Mouse (Mus musculus) retina, postnatal 7 days (tissue): ENCODE measurements around the gene Nt5c3b.

Experiments used
- DNase-seq: peaks from one replicate; pipeline ENCODE4 v3.0.0-alpha.2; 2012; ENCODE audit warnings: low read depth, low spot score

Gene Nt5c3b

DNA sequence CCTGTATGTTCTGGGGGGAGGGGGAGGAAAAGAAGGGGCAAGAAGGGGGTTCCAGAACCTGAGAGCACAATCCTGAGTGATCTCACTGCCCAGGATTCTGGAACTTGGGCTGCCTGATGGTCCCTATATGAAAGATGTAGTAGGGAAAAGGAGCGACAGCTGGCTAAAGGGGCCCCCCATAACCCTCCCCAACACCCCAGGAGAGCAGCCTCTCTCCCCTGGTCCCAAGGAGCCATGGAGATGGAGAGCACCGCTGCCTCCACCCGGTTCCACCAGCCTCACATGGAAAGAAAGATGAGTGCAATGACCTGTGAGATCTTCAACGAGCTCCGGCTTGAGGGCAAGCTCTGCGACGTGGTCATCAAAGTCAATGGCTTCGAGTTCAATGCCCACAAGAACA is at the start of gene Nt5c3b, which contains the start of gene Klhl10:
Gene Nt5c3b (minus strand): TSS at position 12 of the 400 bp plus-strand sequence.
Gene Klhl10 (plus strand): TSS at position 121 of the 400 bp plus-strand sequence.
- no peak for DNase-seq

DNA sequence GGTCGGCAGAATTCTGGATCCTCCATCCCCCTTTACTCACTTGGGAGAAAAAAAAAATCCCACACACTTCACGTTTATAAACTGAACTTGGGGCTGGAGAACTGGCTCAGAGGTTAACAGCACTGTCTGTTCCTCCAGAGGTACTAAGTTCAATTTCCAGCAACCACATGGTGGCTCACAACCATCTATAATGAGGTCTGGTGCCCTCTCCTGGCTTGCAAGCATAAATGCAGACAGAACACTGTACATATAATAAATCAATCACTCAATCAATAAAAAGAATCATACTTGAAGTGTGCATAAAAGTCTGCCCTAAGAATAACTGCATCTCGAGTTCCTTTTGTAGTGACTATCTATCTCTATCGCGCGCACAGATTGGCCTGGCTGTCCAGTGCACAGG is 49.3 kb upstream of the Nt5c3b start:
- no peak for DNase-seq

DNA sequence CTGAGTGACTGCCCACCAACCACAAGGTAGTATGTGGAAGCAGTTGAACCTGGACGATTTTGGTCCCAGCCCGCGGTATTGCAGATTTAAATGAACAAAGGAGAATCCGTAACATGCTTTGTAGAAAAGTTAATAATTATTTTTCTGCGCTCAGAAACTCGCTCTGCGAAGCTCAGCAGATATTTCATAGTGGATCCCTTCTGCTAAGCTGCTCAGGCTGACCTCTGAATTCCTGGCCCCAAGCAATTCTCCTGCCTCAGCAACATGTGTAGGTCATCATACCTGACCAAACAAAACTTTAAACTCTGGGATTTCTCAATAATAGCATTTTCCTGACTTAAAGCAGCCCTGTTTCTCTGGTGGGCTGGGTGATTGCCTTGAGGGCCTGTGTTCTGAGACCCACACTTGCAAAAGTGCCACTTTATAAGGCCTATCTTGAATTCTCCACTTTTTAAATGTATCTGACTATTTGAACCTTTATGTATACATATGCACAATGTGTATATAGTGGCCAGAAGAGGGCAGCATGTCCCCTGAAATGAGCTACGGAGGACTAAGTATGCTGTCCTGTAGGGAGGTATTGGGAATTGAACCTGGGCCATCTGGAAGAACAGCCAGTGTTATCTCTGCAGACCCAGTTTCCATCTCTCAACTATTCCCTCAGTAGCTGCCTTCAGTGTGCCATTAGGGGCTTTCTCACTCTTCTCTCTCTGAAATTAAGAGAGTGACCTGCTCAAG is 44.4 kb upstream of the Nt5c3b start:
- DNase-seq: no peak

DNA sequence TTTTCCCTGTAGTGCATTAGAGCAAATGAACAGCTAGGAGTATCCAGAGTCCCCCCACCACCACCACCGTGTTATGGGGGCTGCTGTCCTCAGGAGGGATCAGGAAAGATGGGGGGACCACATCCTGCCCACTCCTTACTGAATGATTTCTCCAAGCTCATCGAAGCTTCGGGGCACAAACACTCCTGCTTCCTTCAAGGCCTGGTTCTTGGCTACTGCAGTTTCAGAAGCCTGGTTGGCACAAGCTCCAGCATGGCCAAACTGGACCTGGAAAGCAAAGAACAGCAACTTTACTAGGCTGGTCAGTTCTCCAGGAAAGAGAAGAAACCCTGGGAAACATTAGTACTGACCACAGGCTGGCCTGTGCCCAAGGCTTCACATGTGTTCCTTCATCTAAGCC is 42.9 kb upstream of the Nt5c3b start:
- no peak for DNase-seq

DNA sequence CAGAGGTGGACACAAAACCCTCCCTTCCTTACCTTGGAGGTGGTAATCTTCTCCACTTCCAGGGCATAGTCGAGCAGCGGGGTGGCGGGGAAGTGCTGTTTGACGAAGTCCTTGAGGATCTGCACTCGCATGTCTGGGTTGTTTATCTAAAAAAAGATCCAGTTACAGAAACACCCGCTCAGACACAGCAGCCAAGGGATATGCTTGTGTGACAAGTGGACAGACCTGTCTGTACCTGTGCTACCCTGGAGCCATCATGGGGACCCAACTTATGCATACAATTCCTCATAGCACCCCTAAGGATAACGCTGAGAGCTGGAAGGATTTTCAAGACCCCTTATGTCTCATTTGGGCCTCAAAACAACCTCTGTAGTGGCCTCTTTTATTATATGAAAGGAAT is 37.5 kb upstream of the Nt5c3b start:
- DNase-seq: no peak

DNA sequence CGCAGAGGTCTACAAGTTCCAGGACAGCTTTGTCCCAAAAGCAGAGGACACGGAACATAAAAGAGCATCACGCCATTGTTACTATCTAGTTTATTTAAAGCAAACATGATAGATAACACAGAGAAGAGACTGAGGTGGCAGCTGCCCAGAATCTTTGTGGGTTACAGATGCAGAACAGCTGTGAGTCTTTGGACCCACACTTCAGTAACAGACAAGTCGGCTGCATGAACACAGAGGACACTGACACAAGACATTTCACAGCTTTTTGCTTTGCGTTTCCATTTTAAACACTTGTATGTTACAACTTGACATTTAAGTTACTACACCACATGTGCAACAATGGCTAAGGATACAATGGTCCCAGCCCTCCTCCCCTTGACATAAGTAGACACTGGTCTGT is 34.7 kb upstream of the Nt5c3b start:
- DNase-seq: no peak

DNA sequence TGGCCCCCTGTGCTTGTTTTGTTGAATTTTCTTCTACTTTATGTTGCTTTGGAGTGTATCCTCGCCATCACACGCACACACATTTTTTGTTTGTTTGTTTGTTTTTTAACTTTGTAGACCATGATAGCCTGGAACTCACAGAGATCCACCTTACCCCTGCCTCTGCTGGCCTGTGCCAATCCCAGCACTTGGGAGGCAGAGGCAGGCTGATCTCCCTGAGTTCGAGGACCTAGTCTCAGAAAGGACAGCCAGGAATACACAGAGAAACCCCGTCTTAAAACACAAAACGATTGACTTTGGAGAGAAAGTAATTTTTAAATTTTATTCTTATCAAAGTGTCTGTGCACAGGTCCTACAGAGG is 31.3 kb upstream of the Nt5c3b start:
- no peak for DNase-seq

DNA sequence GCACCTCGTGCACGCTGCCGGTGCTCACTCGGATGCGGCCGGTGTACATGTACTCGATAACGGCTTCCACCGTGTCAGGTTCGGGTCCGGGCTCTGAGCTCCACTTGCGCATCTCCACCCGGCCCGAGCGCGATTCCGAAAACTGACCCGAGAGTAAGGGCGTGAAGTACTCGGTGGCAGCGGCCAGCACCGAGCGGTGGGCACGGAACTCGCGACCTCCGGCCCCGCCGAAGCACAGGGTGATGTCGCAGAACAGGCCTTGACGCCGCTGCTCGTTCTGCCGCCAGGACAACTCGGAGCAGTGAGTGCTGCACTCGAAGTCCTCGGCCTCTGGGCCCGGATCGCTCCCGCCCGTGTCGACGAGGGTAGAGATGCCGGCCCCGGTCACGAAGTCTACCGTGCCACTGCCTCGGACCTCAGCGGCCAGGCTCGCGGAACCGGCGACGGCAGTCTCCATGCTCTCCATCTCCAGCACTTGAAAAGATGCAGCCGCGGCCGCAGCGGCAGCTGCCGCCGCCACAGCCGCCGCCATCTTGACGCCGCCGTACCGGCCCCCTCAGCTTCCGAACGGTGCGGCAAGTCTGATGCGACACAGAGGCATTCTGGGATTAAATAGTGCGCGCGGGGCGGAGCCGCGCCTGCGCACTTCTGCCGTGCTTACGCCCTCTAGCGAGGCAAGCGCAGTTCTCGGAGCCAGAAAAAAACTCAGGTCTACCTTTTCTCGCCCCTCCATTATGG is 30.8 kb upstream of the Nt5c3b start, which contains the start of gene Klhl11:
Gene Klhl11 (minus strand): TSS at position 545 of the 738 bp plus-strand sequence.
- peak; percentile 86 for DNase-seq

DNA sequence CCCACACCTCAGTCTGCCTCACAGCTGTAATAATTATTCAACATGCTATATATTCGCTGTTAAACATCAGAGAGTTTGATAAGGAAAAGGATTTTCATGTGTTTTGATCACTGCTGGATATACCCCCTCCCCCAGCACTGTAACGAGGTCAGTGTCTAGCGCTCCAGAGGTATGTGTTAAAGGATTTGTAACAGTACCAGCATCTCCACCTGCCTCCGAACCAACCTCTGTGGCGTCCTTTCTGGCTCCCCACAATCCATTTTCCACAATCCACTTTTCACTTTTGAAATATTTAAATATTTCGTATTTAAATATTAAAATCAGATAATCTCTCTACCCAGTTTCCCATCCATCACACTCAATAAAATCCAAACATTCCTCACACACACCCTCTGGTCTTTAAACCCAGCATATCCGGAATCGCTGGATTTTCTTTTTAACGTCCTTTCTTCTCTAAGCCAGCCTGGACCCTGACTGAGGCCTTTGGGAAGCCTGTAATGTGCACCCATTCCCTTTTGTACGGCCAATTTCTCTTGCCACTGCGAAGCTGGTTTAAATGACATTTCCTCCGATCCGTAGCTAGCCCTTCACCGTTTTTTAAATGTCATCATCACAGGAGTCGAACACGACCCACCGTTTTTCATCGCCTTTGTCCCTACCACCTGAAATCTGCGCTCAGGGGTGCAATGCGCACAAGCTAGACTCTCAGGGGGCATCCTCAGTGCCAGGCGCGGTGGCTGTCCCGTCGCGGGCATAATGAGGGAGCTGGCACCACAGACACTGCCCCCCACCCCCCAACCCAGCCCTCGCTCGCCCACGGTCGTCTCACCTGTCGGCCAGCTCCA is 30.0 kb upstream of the Nt5c3b start:
- DNase-seq: no peak

DNA sequence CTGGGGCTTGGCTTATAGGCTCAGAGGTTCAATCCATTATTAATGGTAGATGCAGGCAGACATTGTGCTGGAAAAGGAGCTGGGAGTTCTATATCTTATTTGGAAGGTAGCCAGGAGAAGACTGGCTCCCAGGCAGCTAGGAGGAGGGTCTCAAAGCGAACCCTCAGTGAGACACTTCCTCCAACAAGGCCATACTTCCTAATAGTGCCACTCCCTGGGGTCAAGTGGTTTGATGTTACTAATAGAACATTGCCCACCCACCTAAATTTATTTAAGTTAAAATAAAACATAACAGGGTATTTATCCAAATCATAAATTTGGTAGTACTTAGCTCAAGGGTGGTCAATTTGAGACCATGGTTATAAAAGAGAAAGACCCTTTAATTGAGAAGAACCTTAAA is 24.2 kb upstream of the Nt5c3b start:
- DNase-seq: no peak

DNA sequence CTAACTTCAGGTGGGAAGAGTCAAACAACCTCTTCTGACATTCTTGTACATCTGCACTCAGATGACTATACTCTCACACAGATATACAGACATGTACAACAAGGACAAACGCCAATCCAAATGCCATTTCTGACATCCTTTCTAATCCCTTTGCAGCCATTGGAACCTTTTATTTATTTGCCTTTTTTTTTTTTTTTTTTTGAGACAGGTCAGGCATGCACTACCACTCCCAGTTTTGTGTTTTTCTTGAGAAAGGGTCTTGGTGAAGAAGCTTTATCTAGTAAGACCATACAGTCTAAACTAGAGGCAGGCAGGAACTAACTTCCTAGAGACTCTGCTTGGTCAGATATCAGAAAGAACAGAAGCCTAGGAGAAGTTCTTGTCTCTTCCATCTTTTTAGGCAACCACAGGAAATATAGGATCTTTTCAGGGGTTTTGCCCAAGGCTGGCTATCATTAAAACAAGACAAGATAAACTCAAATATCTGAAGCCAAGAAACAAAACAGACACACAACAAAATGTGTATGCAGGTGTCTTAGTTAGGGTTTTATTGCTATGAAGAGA is 23.7 kb upstream of the Nt5c3b start:
- no peak for DNase-seq

DNA sequence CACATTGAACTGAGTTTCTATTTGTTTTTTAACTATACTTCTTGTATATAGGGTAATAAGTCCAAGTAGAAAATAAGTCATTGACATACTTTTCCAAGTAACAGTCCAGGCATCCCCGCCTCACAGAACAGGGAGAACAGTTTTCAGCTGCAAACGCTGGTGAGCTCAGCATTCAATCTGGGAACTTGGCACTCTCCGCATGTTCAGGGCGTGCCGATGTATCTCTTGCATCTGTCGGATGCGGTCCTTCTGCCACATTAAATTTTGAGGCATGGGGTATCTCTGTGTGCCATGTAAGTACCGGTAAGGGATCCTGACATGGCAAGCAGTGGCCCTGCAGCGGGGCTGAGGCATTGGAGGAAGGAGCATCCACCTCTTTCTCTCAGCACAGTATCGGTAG is 21.1 kb upstream of the Nt5c3b start:
- no peak for DNase-seq

DNA sequence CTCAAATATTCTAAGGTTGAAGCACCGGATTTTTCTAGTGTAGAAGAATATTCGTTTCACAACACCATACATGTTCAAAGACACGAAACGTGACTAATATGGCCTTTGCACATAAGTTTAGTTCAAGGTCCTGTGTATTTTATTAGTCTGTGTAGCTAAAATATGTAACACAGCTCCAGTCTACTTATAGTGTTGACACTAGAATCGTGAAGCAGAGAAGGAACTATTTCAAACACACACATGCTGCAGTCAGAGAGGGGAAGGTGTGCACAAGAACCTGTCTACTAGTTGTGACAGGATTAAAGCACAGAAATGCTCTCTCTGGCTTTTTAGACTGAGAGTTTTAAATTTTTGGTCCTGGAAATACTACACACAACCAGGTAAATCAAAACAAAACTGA is 16.1 kb upstream of the Nt5c3b start:
- no peak for DNase-seq

DNA sequence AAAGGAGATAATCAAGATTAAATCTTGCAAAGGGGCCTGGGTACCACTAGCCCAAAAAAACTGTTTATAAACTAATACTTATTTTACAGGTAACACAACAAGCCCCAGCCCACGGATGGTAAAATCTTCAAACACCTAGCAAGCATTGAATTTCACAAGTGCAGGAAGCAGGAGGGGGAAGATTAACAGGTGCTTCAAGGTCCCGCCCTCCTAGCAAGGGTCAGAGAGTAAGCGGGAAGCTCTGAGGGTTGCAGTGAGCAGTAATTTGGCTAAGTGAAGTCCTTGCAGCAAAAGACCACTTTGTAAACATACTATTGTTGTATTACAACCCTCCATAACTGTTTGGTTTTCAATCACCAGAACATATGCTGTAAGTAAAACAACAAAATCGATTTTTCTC is 15.6 kb upstream of the Nt5c3b start:
- no peak for DNase-seq

DNA sequence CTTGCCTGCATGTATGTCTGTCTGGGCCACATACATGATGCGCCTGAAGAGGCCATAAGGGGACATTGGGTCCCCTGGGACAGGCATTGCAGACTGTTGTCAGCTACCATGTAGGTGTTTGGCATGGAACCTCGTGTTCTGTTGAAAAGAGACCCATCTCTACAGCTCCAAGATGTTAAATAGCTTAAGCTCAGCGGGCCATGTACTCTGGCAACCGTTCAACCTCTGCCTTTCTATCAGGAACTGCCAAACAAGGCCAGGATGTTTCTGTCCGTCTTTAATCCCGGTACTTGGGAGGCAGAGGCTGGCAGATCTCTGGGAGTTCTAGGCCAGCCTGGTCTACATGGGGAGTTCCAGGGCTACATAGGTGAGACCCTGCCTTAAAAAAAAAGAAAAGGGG is 1.0 kb upstream of the Nt5c3b start:
- DNase-seq: no peak

DNA sequence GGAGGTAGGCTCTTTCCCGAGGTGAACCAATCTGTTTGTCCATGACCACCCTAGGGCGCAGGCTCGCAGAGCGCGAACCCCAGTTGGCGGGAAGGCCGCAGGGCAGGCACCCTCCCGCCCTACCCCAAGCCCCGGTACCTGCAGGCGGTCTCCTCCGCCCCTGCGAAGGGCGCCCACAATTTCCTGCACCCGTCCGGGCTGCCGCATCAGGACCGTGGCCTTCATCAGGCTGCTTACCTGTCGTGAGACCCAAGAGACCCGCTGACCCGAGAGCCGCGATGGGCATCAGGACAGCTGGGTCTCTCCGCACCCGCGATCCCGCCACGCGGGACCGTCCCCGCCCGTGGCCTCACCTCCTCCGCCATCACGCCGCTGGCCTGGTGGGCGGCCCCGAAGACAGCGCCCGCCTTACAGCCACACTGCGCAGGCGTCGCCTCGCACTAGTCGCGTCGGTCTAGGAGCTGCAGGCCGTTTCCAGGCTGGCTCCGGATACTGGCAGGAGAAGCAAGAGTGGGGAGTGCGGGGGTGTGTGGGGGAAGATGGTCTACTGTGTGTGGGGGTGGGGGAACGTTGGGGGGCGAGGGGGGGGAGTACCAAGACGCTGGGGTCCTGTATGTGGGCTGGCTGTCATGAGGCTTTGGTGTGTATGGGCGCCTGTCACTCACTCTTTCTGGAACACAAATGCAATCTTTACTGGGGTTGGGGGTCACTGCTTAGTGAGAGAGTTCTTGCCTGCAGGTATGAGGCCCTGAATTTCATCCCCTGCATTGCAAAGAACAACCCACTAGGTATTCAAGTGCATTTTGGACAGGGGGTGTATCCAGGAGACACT is 701 bp downstream of the Nt5c3b start:
- DNase-seq: peak; percentile 70

DNA sequence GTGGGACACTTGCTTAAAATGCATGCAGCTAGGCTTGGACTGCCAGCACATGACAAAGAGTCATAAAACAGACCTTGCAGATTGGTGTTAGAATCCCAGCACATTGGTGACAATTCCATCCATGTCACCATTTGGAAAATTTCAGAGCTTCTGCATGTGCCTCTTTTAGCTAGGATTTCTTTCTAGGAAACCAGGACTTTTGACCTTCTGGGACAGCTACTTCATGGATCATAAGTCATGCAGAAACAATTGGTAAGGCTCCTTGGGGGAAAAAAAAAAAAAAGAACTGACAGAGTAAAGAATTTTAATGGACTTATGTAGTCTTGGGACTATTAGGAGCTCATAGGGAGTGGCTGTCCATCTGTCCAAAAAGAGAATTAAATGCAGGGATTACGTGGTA is 3.7 kb downstream of the Nt5c3b start:
- no peak for DNase-seq

DNA sequence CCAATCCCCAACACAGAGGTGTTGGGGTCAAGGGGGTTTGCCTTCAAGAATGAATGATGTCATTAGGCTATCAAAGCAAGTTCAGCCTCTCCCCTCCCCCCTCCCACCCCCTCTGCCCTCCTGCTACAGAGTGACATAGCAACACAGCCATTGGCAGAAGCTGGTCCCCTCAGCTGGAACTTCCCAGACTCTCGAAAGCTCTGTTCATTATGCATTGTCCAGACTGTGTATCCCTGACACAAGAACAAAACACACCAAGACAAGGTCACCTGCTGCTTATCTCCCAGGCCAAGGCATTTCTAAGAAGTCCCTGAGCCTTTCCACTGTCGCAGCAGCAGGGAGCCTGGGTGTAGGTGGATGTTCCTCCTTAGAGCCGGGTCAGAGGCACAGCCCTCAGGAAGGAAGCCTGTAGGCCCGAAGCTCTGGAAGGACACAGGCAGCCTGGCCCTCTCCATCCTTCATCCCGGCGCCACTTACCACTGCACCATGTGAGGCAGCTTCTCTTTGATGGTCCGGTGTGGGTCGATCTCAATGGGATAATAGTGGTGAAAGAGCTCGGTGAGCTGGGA is 5.8 kb downstream of the Nt5c3b start:
- DNase-seq: no peak

DNA sequence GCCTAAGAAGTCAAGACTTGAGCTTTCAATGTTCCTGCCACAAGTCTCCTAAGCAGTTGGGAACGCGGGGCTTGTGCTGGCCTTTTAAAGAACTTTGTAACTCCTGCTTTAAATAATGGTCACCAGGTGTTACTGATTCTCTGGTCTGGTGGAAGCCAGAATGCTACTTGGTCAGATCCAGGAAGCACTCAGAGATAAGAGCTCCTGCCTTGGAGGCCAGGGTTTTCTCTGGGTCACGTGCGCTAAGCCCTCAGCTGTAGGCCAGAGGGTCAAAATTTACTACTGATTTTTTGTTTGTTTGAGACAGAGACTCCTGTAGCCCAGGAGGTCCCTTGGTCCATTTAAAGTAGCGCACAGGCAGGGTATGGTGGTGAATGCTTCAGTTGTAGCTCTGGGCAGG is 9.6 kb downstream of the Nt5c3b start:
- no peak for DNase-seq

DNA sequence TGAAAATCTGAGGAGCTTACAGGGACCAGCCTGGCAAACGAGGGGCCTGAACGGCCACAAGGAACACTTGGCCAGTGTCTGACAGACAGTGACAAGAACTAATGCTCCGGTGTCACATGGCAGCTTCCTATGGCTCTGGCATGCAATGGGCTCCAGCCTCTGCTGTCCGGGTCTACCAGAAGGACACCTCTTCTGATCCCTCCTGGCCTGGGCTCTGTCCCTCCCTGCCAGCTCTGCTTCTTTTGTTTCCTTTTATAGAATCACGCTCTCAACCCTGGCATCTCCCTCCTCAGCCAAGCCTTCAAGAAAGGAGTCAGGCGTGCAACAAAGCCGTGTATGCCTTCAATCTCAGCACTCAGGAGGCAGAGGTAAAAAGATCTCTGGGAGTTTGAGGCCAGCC is 11.6 kb downstream of the Nt5c3b start:
- DNase-seq: no peak
